Mouse (Mus musculus) induced T-regulatory cell, adult 2 months (primary cell): ENCODE measurements around the gene B4galnt2.

Experiments
- DNase-seq: peaks from one replicate; pipeline ENCODE4 v3.0.0-alpha.2; 2012; ENCODE audit warnings: low read depth

The B4galnt2 gene

GRCm38 (mm10) chr11:95840694-95841497 lies 73.8 kb downstream of the B4galnt2 start:
- DNase-seq, result peak; percentile 45

GRCm38 (mm10) chr11:95838999-95839868 lies 75.5 kb downstream of the B4galnt2 start:
- DNase-seq, result no peak

- DNase-seq, result no peak
Measured at GRCm38 (mm10) chr11:95838598-95838997, 76.1 kb downstream of the B4galnt2 start.

- no peak for DNase-seq
Measured at GRCm38 (mm10) chr11:95837059-95837458, 77.6 kb downstream of the B4galnt2 start, which contains the start of gene Gngt2. Gngt2 (plus strand) TSS chr11:95837216.

- no peak for DNase-seq
Measured at GRCm38 (mm10) chr11:95836433-95836832, 78.3 kb downstream of the B4galnt2 start.

GRCm38 (mm10) chr11:95835832-95836231 lies 78.9 kb downstream of the B4galnt2 start:
- DNase-seq, result no peak

GRCm38 (mm10) chr11:95834742-95835710 lies 79.7 kb downstream of the B4galnt2 start:
- DNase-seq, result peak; percentile 63

GRCm38 (mm10) chr11:95834143-95834667 lies 80.5 kb downstream of the B4galnt2 start:
- DNase-seq, result peak; percentile 75

GRCm38 (mm10) chr11:95833631-95834142 lies 81.0 kb downstream of the B4galnt2 start:
- DNase-seq, result no peak

- DNase-seq, result no peak
Measured at GRCm38 (mm10) chr11:95833006-95833570, 81.6 kb downstream of the B4galnt2 start.

- no peak for DNase-seq
Measured at GRCm38 (mm10) chr11:95832129-95833005, 82.3 kb downstream of the B4galnt2 start.

- DNase-seq, result peak; percentile 61
Measured at GRCm38 (mm10) chr11:95831641-95832040, 83.0 kb downstream of the B4galnt2 start.

GRCm38 (mm10) chr11:95831276-95831619 lies 83.4 kb downstream of the B4galnt2 start:
- no peak for DNase-seq

GRCm38 (mm10) chr11:95830411-95831275 lies 84.0 kb downstream of the B4galnt2 start:
- peak; percentile 53 for DNase-seq

- DNase-seq, result no peak
Measured at GRCm38 (mm10) chr11:95829526-95830050, 85.1 kb downstream of the B4galnt2 start.

- no peak for DNase-seq
Measured at GRCm38 (mm10) chr11:95828181-95828964, 86.3 kb downstream of the B4galnt2 start.

GRCm38 (mm10) chr11:95827464-95828085 lies 87.1 kb downstream of the B4galnt2 start:
- peak; percentile 88 for DNase-seq

GRCm38 (mm10) chr11:95827168-95827447 lies 87.6 kb downstream of the B4galnt2 start:
- DNase-seq, result no peak
